Mouse (Mus musculus) CD4-positive helper T cell, adult 2 months (primary cell): ENCODE measurements around the gene Prlh.

Experiments
- DNase-seq: peaks from one replicate; pipeline ENCODE4 v3.0.0-alpha.2; 2012; ENCODE audit warnings: low read depth, missing footprints, low spot score

Prlh gene

DNA sequence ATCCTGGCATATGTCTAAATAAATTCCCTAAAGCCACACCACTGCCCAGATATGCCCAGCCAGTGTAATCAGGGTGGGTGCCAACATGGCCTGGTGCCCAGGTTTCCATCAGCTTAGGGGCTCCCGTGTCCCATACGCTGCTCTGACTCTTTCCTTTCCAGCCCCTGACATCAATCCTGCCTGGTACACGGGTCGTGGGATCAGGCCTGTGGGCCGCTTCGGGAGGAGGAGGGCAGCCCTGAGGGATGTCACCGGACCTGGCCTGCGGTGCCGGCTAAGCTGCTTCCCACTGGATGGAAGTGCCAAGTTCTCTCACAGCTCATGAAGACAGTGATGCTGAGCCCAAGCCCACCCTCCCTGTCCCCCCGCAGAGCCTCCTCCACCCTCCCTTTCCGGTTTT lies 780 bp downstream of the Prlh start:
- no peak for DNase-seq

GRCm38 (mm10) chr1:90956245-90957096 lies 3.6 kb downstream of the Prlh start:
- peak; percentile 53 for DNase-seq

- DNase-seq: no peak
These were observed 9.6 kb downstream of the Prlh start for GRCm38 (mm10) chr1:90962526-90962925.

DNA sequence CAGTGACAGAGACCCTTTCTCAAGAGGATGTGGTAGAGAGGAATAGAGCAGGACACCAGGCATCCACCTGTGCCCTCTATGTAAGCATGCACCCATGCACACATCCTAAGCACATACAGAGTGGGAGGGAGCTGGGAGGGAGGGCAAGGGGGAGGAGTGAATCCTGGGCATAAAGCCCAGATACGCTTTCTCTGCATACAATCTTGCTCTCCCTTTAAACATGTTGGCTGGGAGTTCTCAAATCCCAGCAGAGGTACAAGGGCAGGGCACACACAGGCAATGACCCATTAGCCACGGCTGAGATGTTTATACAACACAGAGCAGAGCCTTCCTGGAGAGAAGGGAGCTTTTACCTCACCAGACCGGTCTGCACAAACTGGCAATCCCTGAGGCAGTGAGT lies 10.1 kb downstream of the Prlh start:
- no peak for DNase-seq

GRCm38 (mm10) chr1:90967583-90967982 lies 14.7 kb downstream of the Prlh start:
- DNase-seq: no peak

DNA sequence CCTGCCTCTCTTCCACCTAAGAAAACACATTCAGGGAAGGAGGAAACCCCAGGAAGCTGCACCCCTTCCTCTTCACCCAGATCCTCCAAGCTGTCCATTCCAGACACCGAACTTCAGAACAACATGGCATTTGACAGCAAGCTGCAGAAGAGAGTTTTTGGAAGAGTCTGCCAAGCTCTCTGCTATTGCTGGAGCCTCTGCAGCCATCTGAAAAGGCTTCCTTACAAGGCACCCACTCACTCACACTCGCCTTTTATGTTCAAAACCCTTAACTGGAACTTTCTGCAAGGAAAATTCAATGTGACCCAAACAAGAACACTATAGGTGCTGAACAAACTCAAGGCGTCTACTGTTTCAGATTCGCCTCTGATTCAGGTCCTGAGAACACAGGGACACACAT lies 15.7 kb downstream of the Prlh start:
- DNase-seq: no peak

GRCm38 (mm10) chr1:90969347-90969784 lies 16.5 kb downstream of the Prlh start, which contains the start of gene Rab17:
Gene Rab17 (minus strand): TSS chr1:90969661.
- no peak for DNase-seq

- no peak for DNase-seq
These were observed 17.0 kb downstream of the Prlh start for GRCm38 (mm10) chr1:90969881-90970390.

- peak; percentile 60 for DNase-seq
These were observed 20.1 kb downstream of the Prlh start for GRCm38 (mm10) chr1:90972911-90973573.

DNA sequence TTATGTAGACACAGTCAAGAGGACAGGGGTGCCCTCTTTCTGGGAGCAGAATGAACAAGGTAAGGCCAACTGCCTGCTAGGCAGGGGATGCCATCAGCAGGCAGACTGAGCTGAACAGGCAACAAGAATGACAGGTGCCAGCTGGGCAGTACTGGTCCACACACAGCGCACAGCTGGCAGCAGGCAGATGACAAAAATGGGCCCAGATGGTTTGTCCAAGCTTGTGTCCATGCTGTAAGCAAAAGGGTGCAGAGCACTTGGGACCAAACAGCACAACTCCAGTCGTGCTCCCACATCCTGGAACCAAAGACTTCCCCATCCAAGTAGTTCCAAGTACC lies 20.6 kb downstream of the Prlh start:
- DNase-seq: no peak

DNA sequence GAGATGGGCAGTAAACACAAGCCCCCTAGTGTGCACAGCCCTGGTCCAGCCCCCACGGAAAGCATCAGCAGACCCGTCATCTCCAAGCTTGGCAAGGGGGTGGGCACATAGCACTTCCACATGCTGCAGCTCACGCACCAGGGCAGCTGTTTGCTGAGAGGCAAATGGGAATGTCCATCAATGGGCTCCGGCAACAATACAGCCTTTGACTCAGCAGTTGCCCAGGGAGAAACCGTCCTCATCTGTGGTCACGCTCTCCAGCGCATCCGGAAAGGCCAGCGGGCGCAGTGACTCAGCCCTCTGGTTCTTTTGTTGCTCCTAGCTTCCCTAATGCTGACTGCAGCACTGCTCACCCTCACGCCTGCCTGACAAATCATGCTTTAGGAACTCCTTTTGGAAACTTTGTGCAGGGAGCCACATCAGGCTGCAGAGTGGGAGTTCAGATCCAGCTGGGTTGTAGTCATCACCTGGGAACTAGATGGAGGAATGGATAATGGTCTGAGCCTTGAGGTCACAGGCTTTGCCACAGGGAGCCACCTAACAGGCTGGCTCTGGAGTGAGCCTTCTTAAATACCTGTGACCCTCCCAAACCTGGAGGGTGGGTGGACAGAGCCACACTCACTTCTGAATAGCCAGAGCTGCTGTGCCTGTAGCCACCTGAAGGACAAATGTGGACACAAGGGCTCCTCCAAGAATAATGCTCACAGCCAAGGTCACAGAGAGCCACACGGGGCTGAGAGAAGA lies 22.2 kb downstream of the Prlh start:
- DNase-seq: no peak

- no peak for DNase-seq
These were observed 23.1 kb downstream of the Prlh start for GRCm38 (mm10) chr1:90975960-90976359.

GRCm38 (mm10) chr1:90980638-90981330 lies 27.9 kb downstream of the Prlh start:
- DNase-seq: no peak

- DNase-seq: no peak
These were observed 28.4 kb downstream of the Prlh start for GRCm38 (mm10) chr1:90981346-90981745.

DNA sequence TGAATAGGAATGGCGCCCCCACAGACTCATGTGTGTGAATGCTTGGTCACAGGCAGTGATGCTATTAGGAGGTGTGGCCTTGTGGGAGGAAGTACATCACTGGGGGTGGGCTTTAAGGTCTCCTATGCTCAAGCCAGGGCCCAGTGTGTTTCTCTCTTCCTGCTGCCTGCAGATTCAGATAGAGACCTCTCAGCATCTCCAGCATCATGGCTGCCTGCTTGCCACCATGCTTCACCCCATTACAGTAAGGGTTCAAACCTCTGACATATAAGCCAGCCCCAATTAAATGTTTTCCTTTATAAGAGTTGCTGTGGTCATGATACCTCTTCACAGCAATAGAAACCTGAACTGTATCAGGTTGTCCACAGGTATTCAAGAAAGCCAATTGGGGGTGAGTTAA lies 43.0 kb downstream of the Prlh start:
- no peak for DNase-seq

- no peak for DNase-seq
These were observed 44.2 kb downstream of the Prlh start for GRCm38 (mm10) chr1:90997136-90997535.

- no peak for DNase-seq
These were observed 44.7 kb downstream of the Prlh start for GRCm38 (mm10) chr1:90997641-90998040.

DNA sequence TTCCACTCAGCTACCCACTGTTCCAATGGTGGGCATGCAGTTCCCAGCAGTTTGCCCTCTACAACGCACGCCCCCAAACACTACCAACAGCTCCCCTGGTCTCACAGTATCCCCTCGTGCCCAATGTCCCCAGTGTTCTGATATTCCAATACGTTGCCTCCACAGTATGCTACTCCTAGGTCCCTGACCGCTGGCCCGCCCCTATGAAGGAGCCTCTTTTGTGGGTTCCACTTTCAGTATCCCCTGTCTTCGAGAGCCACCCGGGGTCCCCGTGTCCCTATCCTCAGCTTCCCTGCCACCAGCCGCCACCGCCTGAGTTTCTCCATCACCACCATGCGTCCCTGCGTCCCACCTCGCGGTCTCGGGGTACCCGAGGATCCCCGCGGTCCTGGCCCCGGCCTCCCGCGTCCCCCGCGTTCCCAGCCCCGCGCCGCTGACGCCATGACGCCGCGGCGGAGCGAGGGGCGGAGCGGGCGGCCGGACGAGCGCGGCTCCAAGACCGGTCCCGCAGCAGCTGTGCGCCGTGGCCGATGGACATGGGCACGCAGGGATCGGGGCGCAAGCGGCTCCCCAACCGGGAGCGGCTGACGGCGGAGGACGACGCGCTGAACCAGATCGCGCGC lies 45.5 kb downstream of the Prlh start, which contains the start of gene Lrrfip1:
TSS of gene Lrrfip1 (plus strand) at position 470 of the 623 bp plus-strand sequence.
- DNase-seq: no peak

DNA sequence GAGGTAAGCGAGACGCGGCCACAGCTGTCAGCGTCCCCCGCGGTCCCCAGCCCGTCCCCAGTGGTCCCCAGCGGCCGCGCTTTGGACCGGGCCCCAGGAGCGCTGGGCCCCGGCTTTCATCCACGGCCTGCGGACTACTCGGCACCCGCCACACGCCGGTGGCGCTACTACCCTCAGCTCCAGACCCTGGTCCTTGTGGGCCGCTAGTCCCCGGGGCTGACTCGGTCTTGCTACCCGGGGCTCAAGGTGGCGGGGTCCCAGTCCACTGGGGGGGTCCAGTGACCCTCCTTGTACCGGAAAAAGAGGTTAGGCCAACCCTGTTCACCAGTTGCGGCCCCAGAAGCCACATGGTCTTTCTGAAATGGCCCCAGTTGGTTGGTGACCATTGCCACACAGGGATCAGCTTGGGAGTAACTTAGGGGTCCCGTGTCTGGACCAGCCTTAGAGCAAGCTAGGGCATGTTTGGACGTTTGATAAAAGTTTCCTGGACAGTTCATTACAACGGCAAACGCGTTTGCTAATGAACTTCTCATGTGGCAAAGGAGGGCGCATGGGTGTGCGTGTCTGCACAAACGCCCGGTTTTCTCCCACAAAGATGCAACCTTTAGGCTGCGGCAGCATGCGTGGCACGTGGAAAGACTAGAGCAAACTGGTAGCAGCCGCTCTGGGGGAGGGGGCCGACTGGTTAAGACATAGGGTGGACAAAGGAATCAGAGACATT lies 46.1 kb downstream of the Prlh start:
- peak; percentile 10 for DNase-seq

DNA sequence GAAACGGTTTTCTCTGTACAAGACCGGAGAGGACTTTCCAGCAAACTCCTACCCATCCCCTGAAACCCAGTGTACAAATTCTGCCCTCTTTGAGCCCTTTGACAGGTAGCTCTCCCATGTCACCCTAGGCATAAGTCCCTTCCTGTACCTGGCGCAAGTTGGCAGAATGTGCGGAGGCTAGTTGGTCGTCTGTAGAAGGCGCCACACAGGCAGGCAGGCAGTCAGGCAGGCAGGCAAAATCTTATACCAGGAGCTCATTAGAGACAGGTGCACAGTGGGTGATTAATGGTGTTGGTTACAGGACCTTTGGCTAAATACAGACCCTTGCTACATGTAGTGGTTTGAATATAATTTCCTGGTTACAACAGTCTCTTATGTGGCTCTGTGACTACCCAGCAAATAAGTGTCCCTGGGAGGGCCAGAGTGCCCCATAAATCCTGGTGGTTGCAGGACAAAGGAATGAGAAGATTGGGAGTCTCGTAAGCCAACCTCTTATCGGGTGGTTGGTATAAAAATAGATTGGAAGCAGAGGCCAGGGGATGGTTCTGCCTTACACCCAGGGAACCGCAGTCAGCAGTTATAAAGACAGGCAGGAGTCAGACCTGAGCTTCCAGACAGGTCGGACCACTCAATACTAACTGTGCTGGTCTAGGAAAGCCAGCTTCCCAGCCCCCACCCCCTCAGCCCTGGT lies 47.1 kb downstream of the Prlh start:
- no peak for DNase-seq
